Mouse (Mus musculus) liver, embryonic 13.5 days (tissue): ENCODE results near the gene Wbp2nl. TPM values are rescaled to one million over a fixed set of nuclear protein-coding genes. Genes with fewer than 3 reads are reported as not detected.

Experiments
- ATAC-seq: fragments of 200-750 bp; cut with Nextera tagmentation; 2 replicates; pipeline ENCODE4 v1.8.0; 2017; ENCODE audit warnings: low read depth, mild to moderate bottlenecking, moderate number of reproducible peaks, moderate library complexity
- DNase-seq: peaks from one replicate; pipeline ENCODE4 v3.0.0; 2022
- H3K27ac ChIP-seq: fragments of 300-500 bp; sonication (generic); 2 replicates; pipeline ENCODE4 v1.5.1; 2015; ENCODE audit warnings: moderate library complexity, mild to moderate bottlenecking, inconsistent platforms
- H3K27me3 ChIP-seq: fragments of 300-500 bp; sonication (generic); 2 replicates; pipeline ENCODE4 v1.6.1; 2015; ENCODE audit warnings: mild to moderate bottlenecking, inconsistent platforms
- H3K36me3 ChIP-seq: fragments of 300-500 bp; sonication (generic); 2 replicates; pipeline ENCODE4 v1.6.1; 2015; ENCODE audit warnings: mild to moderate bottlenecking, inconsistent platforms
- H3K4me1 ChIP-seq: fragments of 300-500 bp; sonication (generic); replicated peaks from 2 replicates; pipeline ENCODE4 v1.6.1; 2015; ENCODE audit warnings: inconsistent platforms
- H3K4me2 ChIP-seq: fragments of 300-500 bp; sonication (generic); 2 replicates; pipeline ENCODE4 v1.6.1; 2015; ENCODE audit warnings: inconsistent platforms, mild to moderate bottlenecking, moderate library complexity
- H3K4me3 ChIP-seq: fragments of 300-500 bp; sonication (generic); replicated peaks from 2 replicates; pipeline ENCODE4 v1.5.1; 2015; ENCODE audit warnings: mild to moderate bottlenecking, inconsistent platforms
- H3K9ac ChIP-seq: fragments of 300-500 bp; sonication (generic); 2 replicates; pipeline ENCODE4 v1.6.1; 2015; ENCODE audit warnings: mild to moderate bottlenecking, inconsistent platforms
- H3K9me3 ChIP-seq: fragments of 300-500 bp; sonication (generic); replicated peaks from 2 replicates; pipeline ENCODE4 v1.6.1; 2016; ENCODE audit warnings: inconsistent platforms
- WGBS: fragments of 180-500 bp; shearing (Covaris S2); methylation state at CpG from one replicate; pipeline ENCODE4 v1.1.7; 2015; ENCODE audit not compliant: insufficient replicate concordance; 5-methylcytosine and 5-hydroxymethylcytosine counted together
- polyA plus RNA-seq: library from polyadenylated mRNA; unstranded; fragments of >200 nt; fragmentation: Nextera tagmentation; extraction: Ambion mirVana; gene quantifications from 2 replicates; pipeline ENCODE4 v1.2.1, GENCODE M21; 2015

Gene Wbp2nl
- polyA plus RNA-seq, 1 experiment from 2014 or later: 0.12 TPM

DNA sequence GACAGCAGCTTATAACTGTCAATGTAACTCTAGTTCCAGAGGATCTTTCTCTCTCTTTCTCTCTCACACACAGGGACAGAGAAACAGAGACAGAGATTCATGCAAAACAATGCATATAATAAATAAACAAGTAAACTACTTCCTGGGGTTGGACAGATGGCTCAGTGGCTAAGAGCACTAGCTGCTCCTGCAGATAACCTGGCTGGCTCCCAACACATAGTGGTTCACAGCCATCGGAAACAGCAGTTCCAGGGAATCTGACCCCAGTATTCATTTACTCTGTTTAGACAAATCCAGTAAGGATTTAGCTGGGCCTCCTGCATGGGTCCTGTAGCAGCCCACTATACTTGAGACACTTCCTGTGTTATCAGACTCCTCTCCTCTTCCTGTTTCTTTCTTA, 20.9 kb downstream of the Wbp2nl start:
- H3K9ac ChIP-seq: no peak overlapping the region
- WGBS: 58% methylated on average over 1 of the region's 1 CpGs
- no peak overlapping the region for H3K4me2 ChIP-seq
- no peaks in the 10 kb centered on the region for H3K27me3 ChIP-seq
- H3K9me3 ChIP-seq: peaks cover 4% of the 10 kb centered on the region; the same call in 1 of the 2 replicates
- H3K27ac ChIP-seq: no peak overlapping the region
- ATAC-seq: no peak
- peaks cover 10% of the 10 kb centered on the region; the same call in 1 of the 2 replicates for H3K4me1 ChIP-seq
- no peak overlapping the region for H3K4me3 ChIP-seq
- no peaks in the 10 kb centered on the region for H3K36me3 ChIP-seq
- DNase-seq: no peak

DNA sequence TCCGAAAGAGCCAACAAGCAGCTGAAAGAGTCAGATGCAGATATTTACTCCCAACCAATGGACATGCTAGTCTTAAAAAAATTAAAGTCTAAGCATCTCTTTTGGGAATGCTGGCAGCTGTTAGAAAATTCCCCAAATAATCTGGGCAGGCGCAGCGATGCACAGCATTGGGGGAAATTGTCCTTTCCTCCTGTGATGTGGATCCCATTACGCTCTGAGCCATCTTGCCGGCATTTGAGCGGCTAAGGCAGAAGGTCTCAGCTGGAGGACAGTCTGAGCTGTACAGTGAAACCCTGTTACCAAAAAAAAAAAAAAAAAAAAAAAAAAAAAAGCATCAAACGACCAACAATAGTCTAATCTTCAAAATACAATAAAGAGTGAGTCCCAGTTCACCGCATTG, 23.4 kb downstream of the Wbp2nl start:
- no peaks in the 10 kb centered on the region for H3K27me3 ChIP-seq
- no peak overlapping the region for H3K4me3 ChIP-seq
- H3K4me2 ChIP-seq: no peak overlapping the region
- no peak for DNase-seq
- WGBS: 77% methylated on average over 8 of the region's 8 CpGs
- H3K4me1 ChIP-seq: peaks cover 10% of the 10 kb centered on the region; the same call in 1 of the 2 replicates
- H3K27ac ChIP-seq: no peak overlapping the region
- no peak for ATAC-seq
- no peak overlapping the region for H3K9ac ChIP-seq
- no peaks in the 10 kb centered on the region for H3K36me3 ChIP-seq
- H3K9me3 ChIP-seq: peaks cover 4% of the 10 kb centered on the region; the same call in 1 of the 2 replicates

DNA sequence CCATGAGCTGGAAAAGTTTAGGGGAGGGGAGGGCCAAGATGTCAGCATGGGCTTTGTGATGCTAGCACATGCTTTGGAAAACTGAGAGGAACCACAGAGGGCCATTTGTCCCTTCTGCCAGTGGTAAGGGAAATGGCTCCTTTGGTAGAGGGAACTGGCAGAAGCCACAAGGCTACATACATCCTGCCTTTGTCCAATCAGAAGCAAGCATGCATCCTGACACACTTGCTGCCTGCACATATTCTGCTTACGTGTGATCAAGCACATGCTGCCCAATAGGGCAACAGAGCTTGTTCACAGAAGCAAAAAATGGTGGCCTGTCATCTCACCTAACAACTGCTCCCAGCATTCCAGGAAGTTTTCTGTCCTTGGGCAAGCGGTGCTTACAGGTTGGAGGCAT, 26.6 kb downstream of the Wbp2nl start:
- DNase-seq (no peak), ATAC-seq (no peak)
- H3K9me3 ChIP-seq: peaks cover 4% of the 10 kb centered on the region; the same call in 1 of the 2 replicates
- H3K27me3 ChIP-seq: no peaks in the 10 kb centered on the region
- no peak overlapping the region for H3K27ac ChIP-seq
- 59% methylated on average over 2 of the region's 2 CpGs for WGBS
- peaks cover 18% of the 10 kb centered on the region for H3K36me3 ChIP-seq
- H3K9ac ChIP-seq: no peak overlapping the region
- peaks cover 14% of the 10 kb centered on the region for H3K4me1 ChIP-seq
- H3K4me2 ChIP-seq: no peak overlapping the region
- no peak overlapping the region for H3K4me3 ChIP-seq

DNA sequence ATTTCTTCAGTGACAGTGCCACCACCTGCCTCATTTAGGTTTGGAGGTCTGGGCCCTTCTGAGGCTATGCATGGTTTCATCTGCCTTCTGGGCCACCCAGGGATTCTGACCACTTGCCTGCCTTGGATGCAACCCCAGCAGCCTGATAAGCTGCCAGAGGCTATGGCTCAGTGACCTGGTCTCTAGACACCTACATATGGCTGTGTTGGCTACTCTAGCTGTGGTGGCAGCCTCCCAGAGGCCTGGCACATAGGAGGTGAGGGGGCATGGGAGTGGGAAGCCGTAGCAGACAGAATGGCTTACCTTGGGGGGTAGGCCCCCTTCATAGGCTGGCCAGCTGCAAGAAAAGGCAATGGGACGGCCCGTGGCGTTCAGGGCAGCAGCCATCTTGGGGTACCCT, 36.4 kb downstream of the Wbp2nl start:
- H3K27me3 ChIP-seq: no peaks in the 10 kb centered on the region
- H3K36me3 ChIP-seq: peaks cover 62% of the 10 kb centered on the region
- WGBS: 95% methylated on average over 4 of the region's 4 CpGs
- 0 out of 2 replicates have a peak overlapping the region, but pooled peaks have one; percentile 6 for H3K9ac ChIP-seq
- H3K4me1 ChIP-seq: peaks cover 38% of the 10 kb centered on the region
- no peak overlapping the region for H3K4me3 ChIP-seq
- H3K9me3 ChIP-seq: no peaks in the 10 kb centered on the region
- DNase-seq (no peak), ATAC-seq (no peak)
- H3K4me2 ChIP-seq: no peak overlapping the region
- no peak overlapping the region for H3K27ac ChIP-seq

DNA sequence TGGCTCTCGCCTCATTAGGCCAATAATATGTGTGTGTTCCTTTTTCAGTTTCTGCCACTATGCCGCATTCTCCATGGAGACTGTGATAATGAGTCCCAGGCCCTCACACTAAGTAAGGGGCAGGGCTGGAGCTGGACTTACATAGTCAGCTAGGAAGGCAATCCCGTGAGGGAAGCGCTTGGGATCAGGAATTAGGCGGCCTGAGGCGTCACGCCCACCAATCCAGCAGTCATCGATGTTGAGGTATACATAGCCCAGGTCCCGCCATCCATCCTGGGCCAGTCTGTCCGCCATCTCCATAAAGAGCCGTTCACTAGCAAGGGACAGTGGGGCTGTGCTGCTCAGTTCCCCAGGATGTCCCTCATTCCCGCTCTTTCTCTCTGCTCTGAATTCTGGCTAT, 37.9 kb downstream of the Wbp2nl start:
- Histone ChIP-seq H3K9ac (peak overlapping the region; percentile 82; the same call in 1 of the 2 replicates), H3K9me3 (no peaks in the 10 kb centered on the region), H3K4me2 (peak overlapping the region; percentile 97), H3K36me3 (peaks cover 48% of the 10 kb centered on the region), H3K4me3 (peak overlapping the region; percentile 71), H3K27ac (peak overlapping the region; percentile 51), H3K27me3 (no peaks in the 10 kb centered on the region), H3K4me1 (peaks cover 44% of the 10 kb centered on the region)
- WGBS: 91% methylated on average over 12 of the region's 12 CpGs
- no peak for ATAC-seq
- DNase-seq: no peak

GRCm38 (mm10) chr15:82337875-82338274, 39.1 kb downstream of the Wbp2nl start:
- 11% methylated on average over 4 of the region's 4 CpGs for WGBS
- no peak for DNase-seq
- ATAC-seq: no peak

GRCm38 (mm10) chr15:82338593-82339112, 39.9 kb downstream of the Wbp2nl start, which contains the start of the genes Naga, Pheta2 and Smdt1:
TSS of gene Naga (minus strand) at chr15:82338925.
TSS of gene Pheta2 (plus strand) at chr15:82338942.
TSS of gene Smdt1 (plus strand) at chr15:82338959.
- peak; percentile 79 for ATAC-seq
- Histone ChIP-seq H3K27me3 (no peaks in the 10 kb centered on the region), H3K36me3 (peaks cover 41% of the 10 kb centered on the region), H3K4me2 (peak within 1 kb of the TSS; percentile 97), H3K9ac (peak within 1 kb of the TSS; percentile 97), H3K27ac (peak within 1 kb of the TSS; percentile 100), H3K9me3 (no peaks in the 10 kb centered on the region), H3K4me1 (peaks cover 64% of the 10 kb centered on the region), H3K4me3 (peak within 1 kb of the TSS; percentile 71)
- peak; percentile 100 for DNase-seq
- WGBS: under 1% methylated on average over 41 of the region's 41 CpGs

More at GRCm38 (mm10) chr15:82337875-82338274, 39.1 kb downstream of the Wbp2nl start:
- Histone ChIP-seq H3K4me2 (peak overlapping the region; percentile 97), H3K36me3 (peaks cover 37% of the 10 kb centered on the region), H3K4me1 (peaks cover 56% of the 10 kb centered on the region), H3K9ac (peak overlapping the region; percentile 82), H3K4me3 (peak overlapping the region; percentile 71), H3K27ac (peak overlapping the region; percentile 83), H3K9me3 (no peaks in the 10 kb centered on the region), H3K27me3 (no peaks in the 10 kb centered on the region)

GRCm38 (mm10) chr15:82339150-82339549, 40.4 kb downstream of the Wbp2nl start:
- Histone ChIP-seq H3K9me3 (no peaks in the 10 kb centered on the region), H3K4me2 (peak overlapping the region; percentile 97), H3K9ac (peak overlapping the region; percentile 97), H3K4me1 (peaks cover 69% of the 10 kb centered on the region), H3K36me3 (peaks cover 42% of the 10 kb centered on the region), H3K27me3 (no peaks in the 10 kb centered on the region), H3K27ac (peak overlapping the region; percentile 100), H3K4me3 (peak overlapping the region; percentile 71)
- 37% methylated on average over 10 of the region's 10 CpGs for WGBS
- ATAC-seq: no peak
- no peak for DNase-seq

GRCm38 (mm10) chr15:82339634-82340254, 41.0 kb downstream of the Wbp2nl start:
- Histone ChIP-seq H3K27me3 (no peaks in the 10 kb centered on the region), H3K4me2 (peak overlapping the region; percentile 97), H3K4me1 (peaks cover 75% of the 10 kb centered on the region), H3K9ac (peak overlapping the region; percentile 97), H3K27ac (peak overlapping the region; percentile 100), H3K9me3 (no peaks in the 10 kb centered on the region), H3K36me3 (peaks cover 42% of the 10 kb centered on the region), H3K4me3 (peak overlapping the region; percentile 83)
- DNase-seq: no peak
- ATAC-seq: no peak
- WGBS: 37% methylated on average over 8 of the region's 8 CpGs

DNA sequence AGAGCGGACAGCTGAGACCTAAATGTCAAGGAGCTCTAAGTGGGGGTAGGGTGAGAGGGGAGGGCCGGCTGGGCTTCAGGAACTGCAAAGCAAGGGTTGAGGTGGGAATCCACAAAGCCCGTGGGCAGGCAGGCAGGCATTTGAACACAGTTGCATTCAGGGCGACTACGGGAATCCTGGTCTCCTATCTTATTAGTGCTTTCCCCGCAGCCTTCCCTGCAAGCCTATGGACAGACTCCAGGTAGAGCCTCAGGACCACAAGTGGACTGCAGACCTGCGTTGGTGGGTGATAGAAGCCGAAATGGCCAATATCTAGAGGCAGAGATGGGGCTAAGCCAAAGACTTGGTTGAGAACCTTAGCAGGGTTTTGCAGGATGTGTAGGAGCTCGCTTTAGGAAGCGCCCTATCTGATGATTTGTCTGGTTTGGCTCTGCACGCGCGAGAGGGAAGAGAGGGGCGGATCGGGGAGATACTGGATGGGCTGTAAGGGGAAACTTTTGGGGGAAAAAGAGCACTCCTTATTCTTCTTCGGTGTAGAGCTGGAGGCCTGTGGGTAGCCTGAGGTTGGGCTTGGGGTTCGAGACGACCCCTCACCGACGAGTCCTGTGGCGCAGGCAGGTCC, 41.8 kb downstream of the Wbp2nl start:
- Histone ChIP-seq H3K4me1 (peaks cover 83% of the 10 kb centered on the region), H3K27ac (peak overlapping the region; percentile 100), H3K9ac (peak overlapping the region; percentile 97), H3K36me3 (peaks cover 42% of the 10 kb centered on the region), H3K4me3 (peak overlapping the region; percentile 83), H3K27me3 (no peaks in the 10 kb centered on the region), H3K9me3 (no peaks in the 10 kb centered on the region), H3K4me2 (peak overlapping the region; percentile 97)
- DNase-seq: peak; percentile 66
- ATAC-seq: 0 out of 2 replicates have a peak, but pooled peaks have one; percentile 12
- 12% methylated on average over 21 of the region's 21 CpGs for WGBS

DNA sequence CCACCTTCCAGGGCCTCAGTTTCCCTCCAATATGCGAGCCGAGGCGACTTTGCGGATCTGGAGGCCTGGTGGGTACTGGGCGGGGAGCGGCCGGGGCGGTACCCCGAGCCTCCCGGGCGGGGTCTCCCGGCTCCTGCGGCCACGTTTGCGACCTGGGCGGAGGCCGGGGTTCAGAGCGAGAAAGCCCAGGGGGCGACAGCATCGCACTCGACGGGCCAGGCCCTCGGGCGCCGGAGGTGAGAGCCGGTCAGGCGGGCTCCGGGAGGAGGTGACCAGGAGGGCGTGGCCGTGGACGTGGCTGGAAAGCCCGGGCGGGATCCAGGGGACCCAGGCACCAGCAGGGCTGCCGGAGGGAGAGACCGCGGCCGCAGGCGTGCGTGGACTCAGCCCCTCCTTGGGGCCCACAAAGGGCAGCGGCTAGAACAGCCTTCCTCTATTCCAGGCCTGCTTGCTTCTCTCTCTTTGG, 42.3 kb downstream of the Wbp2nl start:
- ATAC-seq: peak; percentile 43
- WGBS: under 1% methylated on average over 37 of the region's 40 CpGs
- Histone ChIP-seq H3K36me3 (peaks cover 36% of the 10 kb centered on the region), H3K4me2 (peak overlapping the region; percentile 97), H3K9ac (peak overlapping the region; percentile 97), H3K9me3 (no peaks in the 10 kb centered on the region), H3K4me1 (peaks cover 83% of the 10 kb centered on the region), H3K4me3 (peak overlapping the region; percentile 83), H3K27me3 (no peaks in the 10 kb centered on the region), H3K27ac (peak overlapping the region; percentile 100)
- DNase-seq: peak; percentile 85
